Mouse (Mus musculus) spleen, adult 2 months (tissue): ENCODE data around the gene Dis3l2.

ENCODE experiments used
- CTCF ChIP-seq: fragments of 200-500 bp; IDR thresholded peaks from 2 replicates; pipeline ENCODE4 v1.5.1; 2011; ENCODE audit warnings: mild to moderate bottlenecking, inconsistent platforms; ENCODE audit not compliant: insufficient read depth, insufficient read length, insufficient replicate concordance; ENCODE audit errors: extremely low read depth
- POLR2A ChIP-seq: fragments of 200-500 bp; IDR thresholded peaks from 2 replicates; pipeline ENCODE4 v1.6.1; 2011; ENCODE audit warnings: low read depth, low read length, inconsistent platforms

DNA sequence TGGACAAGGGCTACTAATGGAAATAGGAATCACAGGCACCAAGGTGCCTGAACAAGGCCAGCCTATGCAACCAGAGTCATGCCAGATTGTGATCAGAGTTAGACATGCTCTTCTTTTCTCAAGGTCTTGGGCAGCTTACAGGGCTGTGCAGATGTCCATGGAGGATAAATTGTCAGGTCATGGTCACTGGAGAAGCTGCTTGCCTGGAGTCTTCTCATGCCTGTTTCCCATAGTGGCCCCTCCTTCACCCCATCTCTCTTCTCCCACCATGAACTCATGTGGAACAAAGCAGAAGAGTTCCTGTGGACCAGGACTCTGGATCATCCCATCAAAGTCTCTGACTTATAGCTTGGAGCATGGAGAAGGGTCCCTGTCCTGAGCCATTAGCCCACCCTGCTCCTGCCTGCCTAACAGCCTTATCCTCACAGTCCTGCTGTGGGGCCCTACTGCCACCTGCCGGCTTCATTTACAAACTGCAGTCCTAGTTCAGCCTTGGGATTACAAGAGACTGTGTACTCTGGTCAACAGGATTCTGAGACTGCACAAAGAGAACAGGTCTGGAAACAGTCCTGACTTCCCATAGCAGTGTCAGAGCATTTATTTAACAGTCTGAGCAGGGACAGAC lies 338.3 kb downstream of the Dis3l2 start:
- no peak for TF ChIP-seq POLR2A
- TF ChIP-seq CTCF: peak; percentile 84; the same call in 1 of the 2 replicates
